Mouse (Mus musculus) ES-E14 (cell line): ENCODE results near the gene Kcnab1.

Source experiments
- CHD2 ChIP-seq: IDR thresholded peaks from 2 replicates; pipeline ENCODE4 v1.6.1; 2014; ENCODE audit warnings: mild to moderate bottlenecking, low read depth, low read length, inconsistent platforms
- HCFC1 ChIP-seq: IDR thresholded peaks from 2 replicates; pipeline ENCODE4 v1.6.1; 2012; ENCODE audit warnings: low read length, inconsistent platforms, borderline replicate concordance; ENCODE audit not compliant: insufficient read depth
- MAFK ChIP-seq: IDR thresholded peaks from 2 replicates; pipeline ENCODE4 v1.6.1; 2014; ENCODE audit warnings: mild to moderate bottlenecking, low read depth, low read length, inconsistent platforms; ENCODE audit not compliant: insufficient read depth
- ZC3H11A ChIP-seq: IDR thresholded peaks from 2 replicates; pipeline ENCODE4 v1.6.1; 2012; ENCODE audit warnings: low read depth, mild to moderate bottlenecking, inconsistent platforms, low read length, borderline replicate concordance
- ZNF384 ChIP-seq: IDR thresholded peaks from 2 replicates; pipeline ENCODE4 v1.6.1; 2012; ENCODE audit warnings: low read depth, low read length, inconsistent platforms

GRCm38 (mm10) chr3:65187833-65188698 lies 78.9 kb downstream of the Kcnab1 start:
- no peak for TF ChIP-seq MAFK
- no peak for TF ChIP-seq CHD2
- TF ChIP-seq ZC3H11A = no peak
- TF ChIP-seq HCFC1 = no peak
- no peak for TF ChIP-seq ZNF384
